Mouse (Mus musculus) CH12.LX (cell line): ENCODE measurements around the gene Smo.

ENCODE experiments used
- CTCF ChIP-seq, 2 experiments: IDR thresholded peaks in 1 of 2; conservative IDR thresholded peaks in 1 of 2; 2 replicates each; pipeline ENCODE4 v1.5.1; 2011 to 2012; ENCODE audit warnings: low read depth in 2 of 2, low read length in 2 of 2, improper control_type of control experiment in 1 of 2, inconsistent platforms in 1 of 2, mild to moderate bottlenecking in 1 of 2, moderate library complexity in 1 of 2
- KAT2A ChIP-seq: IDR thresholded peaks from 2 replicates; pipeline ENCODE4 v1.6.1; 2012; ENCODE audit warnings: low read length, improper control_type of control experiment, inconsistent platforms; ENCODE audit not compliant: insufficient replicate concordance
- MAZ ChIP-seq: IDR thresholded peaks from 2 replicates; pipeline ENCODE4 v1.6.1; 2012; ENCODE audit warnings: low read depth, mild to moderate bottlenecking, inconsistent platforms, low read length, improper control_type of control experiment, moderate library complexity
- MEF2A ChIP-seq: IDR thresholded peaks from 2 replicates; pipeline ENCODE4 v1.6.1; 2014; ENCODE audit warnings: low read depth, mild to moderate bottlenecking, inconsistent platforms, low read length, improper control_type of control experiment, borderline replicate concordance
- NELFE ChIP-seq: IDR thresholded peaks from 2 replicates; pipeline ENCODE4 v1.6.1; 2011; ENCODE audit warnings: low read depth, low read length, improper control_type of control experiment
- POLR2A ChIP-seq: IDR thresholded peaks from 2 replicates; pipeline ENCODE4 v1.6.1; 2011; ENCODE audit warnings: low read depth, mild to moderate bottlenecking, improper control_type of control experiment, low read length
- RAD21 ChIP-seq: IDR thresholded peaks from 2 replicates; pipeline ENCODE4 v1.6.1; 2011; ENCODE audit warnings: low read depth, mild to moderate bottlenecking, low read length, improper control_type of control experiment, moderate library complexity
- TCF12 ChIP-seq: IDR thresholded peaks from 2 replicates; pipeline ENCODE4 v1.6.1; 2014; ENCODE audit warnings: low read depth, mild to moderate bottlenecking, inconsistent platforms, low read length, improper control_type of control experiment
- ZMIZ1 ChIP-seq: IDR thresholded peaks from 2 replicates; pipeline ENCODE4 v1.6.1; 2012; ENCODE audit warnings: low read depth, mild to moderate bottlenecking, inconsistent platforms, low read length, improper control_type of control experiment
- ZNF384 ChIP-seq: IDR thresholded peaks from 2 replicates; pipeline ENCODE4 v1.6.1; 2012; ENCODE audit warnings: low read depth, low read length, improper control_type of control experiment, inconsistent platforms

- TF ChIP-seq CTCF (conservative IDR thresholded peaks at IDR 0.05 in 1 of 2, IDR thresholded peaks at IDR 0.05 in 1 of 2; ENCODE audit: low read depth in 2 of 2, low read length in 2 of 2) (no peak), ZMIZ1 (no peak), RAD21 (no peak), MAZ (no peak), POLR2A (no peak), KAT2A (no peak), NELFE (no peak), MEF2A (no peak), ZNF384 (no peak), TCF12 (no peak)
These were observed 16.4 kb upstream of the Smo start for GRCm38 (mm10) chr6:29718894-29719329.
